Mouse (Mus musculus): ENCODE measurements around the gene Ptprf. TPM values are rescaled to one million over a fixed set of nuclear protein-coding genes. Genes with fewer than 3 reads are reported as not detected.
A peak's percentile ranks its signal among the peaks of the same experiment; 100 is the strongest.

Ptprf gene
- polyA plus RNA-seq, 2 experiments: 71.9 to 85.0 TPM

DNA sequence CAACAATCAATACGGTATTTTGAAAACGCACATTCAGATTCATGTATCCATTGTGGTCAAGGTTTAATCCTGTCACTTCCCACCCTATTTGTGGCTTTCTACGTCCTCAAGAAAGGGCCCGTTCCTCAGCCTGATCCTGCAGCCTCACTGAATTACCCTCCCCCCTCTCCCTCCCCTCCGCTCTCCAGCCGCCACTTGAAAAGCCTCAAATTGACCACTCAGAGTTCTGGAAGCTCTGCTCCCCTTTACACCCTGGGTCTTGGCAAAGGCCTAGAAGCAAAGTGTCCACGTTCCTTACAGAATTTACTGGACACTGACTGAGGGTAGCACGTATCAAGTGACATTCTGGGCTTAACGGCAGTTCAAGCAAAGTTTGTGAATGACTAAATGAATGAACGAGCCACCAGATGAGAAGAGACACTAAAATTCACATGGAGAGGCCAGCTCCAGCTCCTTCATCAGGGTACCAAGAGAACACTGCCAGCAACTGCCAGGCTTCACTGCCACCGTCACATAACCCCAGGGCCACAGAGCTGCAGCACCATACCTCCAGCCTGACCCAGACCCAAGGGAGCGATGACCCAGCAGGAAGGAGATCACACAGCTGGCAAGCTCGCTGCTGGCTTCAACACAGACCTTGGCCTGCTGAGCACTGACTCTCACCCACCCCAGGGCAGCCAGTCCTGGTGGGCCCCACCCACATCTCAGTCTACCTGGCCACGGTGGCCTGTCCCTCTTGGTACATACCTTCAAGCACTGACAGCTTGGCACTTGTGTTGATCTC is 22.6 kb downstream of the Ptprf start:
- H3K36me3 ChIP-seq (ENCODE audit: control insufficient read depth, insufficient read depth, low read length): peaks cover 76% of the 10 kb centered on the region
- DNase-seq (ENCODE audit: low spot score): no peak
- WGBS: 77% methylated on average over 14 of the region's 14 CpGs
- H3K4me1 ChIP-seq (ENCODE audit: control insufficient read depth, insufficient read depth, low read length): peaks cover 12% of the 10 kb centered on the region
- no peak for TF ChIP-seq POLR2A (IDR thresholded peaks at IDR 0.05; ENCODE audit: borderline replicate concordance, extremely low read depth, insufficient read depth, insufficient read length)
- no peak for ATAC-seq (ENCODE audit: low FRiP score, low read depth)
- H3K27ac ChIP-seq (replicated peaks; ENCODE audit: low read depth, low read length): no peak overlapping the region
- H3K4me2 ChIP-seq (replicated peaks; ENCODE audit: low read depth, low read length, severe bottlenecking): no peak overlapping the region
- no peaks in the 10 kb centered on the region for H3K27me3 ChIP-seq (ENCODE audit: control insufficient read depth, insufficient read depth, low read length)
- no peak overlapping the region for H3K4me3 ChIP-seq (replicated peaks; ENCODE audit: low read length)
- no peaks in the 10 kb centered on the region for H3K9me3 ChIP-seq (ENCODE audit: control insufficient read depth, low read length)
- H3K9ac ChIP-seq (ENCODE audit: low read depth, low read length, severe bottlenecking): no peak overlapping the region

DNA sequence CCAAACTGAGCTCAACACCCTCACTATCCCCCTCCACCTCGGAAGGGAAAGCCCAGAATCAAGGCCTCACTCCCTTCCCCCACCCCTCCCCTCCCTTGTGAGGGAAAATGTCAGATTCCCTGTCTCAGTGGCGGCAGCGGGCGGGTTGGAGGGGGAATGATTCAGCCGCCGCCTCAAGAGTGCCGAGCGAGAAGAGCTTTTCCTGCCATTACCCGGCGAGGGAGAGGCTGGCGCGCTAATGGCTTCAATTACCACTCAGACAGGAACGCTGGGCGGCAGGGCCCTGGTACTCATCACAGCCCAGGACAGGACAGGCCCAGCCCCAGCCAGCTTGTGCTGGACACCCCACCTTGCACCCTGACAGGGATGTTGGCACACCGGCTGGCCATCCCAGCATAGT is 25.6 kb downstream of the Ptprf start:
- no peak overlapping the region; the same call in 1 of the 2 replicates for H3K27ac ChIP-seq (replicated peaks; ENCODE audit: low read depth, low read length)
- H3K27me3 ChIP-seq (ENCODE audit: control insufficient read depth, insufficient read depth, low read length): no peaks in the 10 kb centered on the region
- no peak overlapping the region for H3K9ac ChIP-seq (ENCODE audit: low read depth, low read length, severe bottlenecking)
- no peak for TF ChIP-seq POLR2A (IDR thresholded peaks at IDR 0.05; ENCODE audit: borderline replicate concordance, extremely low read depth, insufficient read depth, insufficient read length)
- H3K4me2 ChIP-seq (replicated peaks; ENCODE audit: low read depth, low read length, severe bottlenecking): no peak overlapping the region
- DNase-seq (ENCODE audit: low spot score) (no peak), ATAC-seq (ENCODE audit: low FRiP score, low read depth) (no peak)
- WGBS: 17% methylated on average over 14 of the region's 15 CpGs
- H3K9me3 ChIP-seq (ENCODE audit: control insufficient read depth, low read length): no peaks in the 10 kb centered on the region
- peaks cover 37% of the 10 kb centered on the region for H3K4me1 ChIP-seq (ENCODE audit: control insufficient read depth, insufficient read depth, low read length)
- H3K36me3 ChIP-seq (ENCODE audit: control insufficient read depth, insufficient read depth, low read length): peaks cover 61% of the 10 kb centered on the region
- no peak overlapping the region for H3K4me3 ChIP-seq (replicated peaks; ENCODE audit: low read length)

DNA sequence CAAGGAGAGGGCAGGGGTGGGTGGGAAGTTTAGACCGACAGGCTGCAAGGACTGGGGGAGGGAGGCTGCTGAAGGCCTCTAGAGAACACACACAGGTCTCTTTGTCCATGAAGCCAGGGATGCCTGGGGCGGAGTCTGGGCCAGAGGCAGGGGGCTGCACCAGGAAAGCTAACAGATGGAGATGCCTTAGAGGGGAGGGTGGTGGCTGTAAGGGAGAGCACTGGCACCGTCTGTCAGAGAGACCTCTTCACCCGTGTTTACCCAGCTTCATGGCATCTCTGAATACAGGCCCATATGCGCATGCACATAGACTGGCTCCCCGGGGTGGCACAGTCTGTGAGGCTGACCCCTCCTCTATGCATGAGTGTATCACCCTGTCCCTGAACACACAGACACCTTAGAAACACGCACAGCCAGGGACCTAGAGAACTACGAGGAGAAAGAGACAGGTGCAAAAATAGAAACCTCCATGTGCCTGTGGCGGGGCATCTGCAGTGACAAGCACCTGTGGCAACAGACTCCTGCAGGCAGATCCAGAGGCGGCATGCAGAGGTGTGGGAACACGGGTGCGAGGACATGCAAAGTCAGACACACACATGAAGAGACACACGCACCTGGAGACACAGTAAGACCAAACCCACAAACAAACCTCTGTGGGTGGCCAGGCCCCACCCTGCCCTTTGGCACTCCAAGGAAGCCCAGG is 29.3 kb downstream of the Ptprf start:
- Histone ChIP-seq H3K9me3 (ENCODE audit: control insufficient read depth, low read length) (no peaks in the 10 kb centered on the region), H3K9ac (ENCODE audit: low read depth, low read length, severe bottlenecking) (no peak overlapping the region), H3K36me3 (ENCODE audit: control insufficient read depth, insufficient read depth, low read length) (peaks cover 31% of the 10 kb centered on the region), H3K4me2 (replicated peaks; ENCODE audit: low read depth, low read length, severe bottlenecking) (peak overlapping the region; percentile 91; the same call in 1 of the 2 replicates), H3K4me3 (replicated peaks; ENCODE audit: low read length) (no peak overlapping the region), H3K4me1 (ENCODE audit: control insufficient read depth, insufficient read depth, low read length) (peaks cover 36% of the 10 kb centered on the region), H3K27me3 (ENCODE audit: control insufficient read depth, insufficient read depth, low read length) (no peaks in the 10 kb centered on the region), H3K27ac (replicated peaks; ENCODE audit: low read depth, low read length) (0 out of 2 replicates have a peak overlapping the region, but pooled peaks have one; percentile 43)
- WGBS: 54% methylated on average over 13 of the region's 13 CpGs
- no peak for TF ChIP-seq POLR2A (IDR thresholded peaks at IDR 0.05; ENCODE audit: borderline replicate concordance, extremely low read depth, insufficient read depth, insufficient read length)
- DNase-seq (ENCODE audit: low spot score): no peak
- ATAC-seq (ENCODE audit: low FRiP score, low read depth): no peak

DNA sequence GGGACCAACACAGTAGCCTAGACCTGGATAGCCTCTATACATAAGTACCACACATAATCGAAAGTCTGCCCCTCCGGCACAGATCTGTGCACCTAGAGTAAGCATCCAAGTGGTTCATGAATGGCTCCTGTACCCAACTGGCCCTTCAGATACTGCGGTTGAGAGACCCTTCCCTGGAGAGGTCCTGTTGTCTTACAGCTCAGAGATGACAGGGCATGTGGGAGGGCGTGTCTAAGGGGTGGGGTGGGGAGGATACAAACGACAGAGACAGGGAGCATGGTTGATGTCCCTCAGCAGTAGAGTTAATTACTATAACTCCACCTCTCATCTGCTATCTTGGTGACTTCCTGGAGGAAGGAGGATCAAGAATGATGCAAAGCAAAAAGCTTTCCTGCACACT is 29.9 kb downstream of the Ptprf start:
- peak overlapping the region; percentile 44 for H3K4me3 ChIP-seq (replicated peaks; ENCODE audit: low read length)
- DNase-seq (ENCODE audit: low spot score): no peak
- peak overlapping the region; percentile 91 for H3K4me2 ChIP-seq (replicated peaks; ENCODE audit: low read depth, low read length, severe bottlenecking)
- no peaks in the 10 kb centered on the region for H3K9me3 ChIP-seq (ENCODE audit: control insufficient read depth, low read length)
- no peak for TF ChIP-seq POLR2A (IDR thresholded peaks at IDR 0.05; ENCODE audit: borderline replicate concordance, extremely low read depth, insufficient read depth, insufficient read length)
- H3K9ac ChIP-seq (ENCODE audit: low read depth, low read length, severe bottlenecking): peak overlapping the region; percentile 55
- H3K27me3 ChIP-seq (ENCODE audit: control insufficient read depth, insufficient read depth, low read length): no peaks in the 10 kb centered on the region
- WGBS: 32% methylated on average over 5 of the region's 5 CpGs
- H3K36me3 ChIP-seq (ENCODE audit: control insufficient read depth, insufficient read depth, low read length): peaks cover 34% of the 10 kb centered on the region
- no peak; the same call in 1 of the 2 replicates for ATAC-seq (ENCODE audit: low FRiP score, low read depth)
- H3K4me1 ChIP-seq (ENCODE audit: control insufficient read depth, insufficient read depth, low read length): peaks cover 36% of the 10 kb centered on the region
- H3K27ac ChIP-seq (replicated peaks; ENCODE audit: low read depth, low read length): peak overlapping the region; percentile 21

DNA sequence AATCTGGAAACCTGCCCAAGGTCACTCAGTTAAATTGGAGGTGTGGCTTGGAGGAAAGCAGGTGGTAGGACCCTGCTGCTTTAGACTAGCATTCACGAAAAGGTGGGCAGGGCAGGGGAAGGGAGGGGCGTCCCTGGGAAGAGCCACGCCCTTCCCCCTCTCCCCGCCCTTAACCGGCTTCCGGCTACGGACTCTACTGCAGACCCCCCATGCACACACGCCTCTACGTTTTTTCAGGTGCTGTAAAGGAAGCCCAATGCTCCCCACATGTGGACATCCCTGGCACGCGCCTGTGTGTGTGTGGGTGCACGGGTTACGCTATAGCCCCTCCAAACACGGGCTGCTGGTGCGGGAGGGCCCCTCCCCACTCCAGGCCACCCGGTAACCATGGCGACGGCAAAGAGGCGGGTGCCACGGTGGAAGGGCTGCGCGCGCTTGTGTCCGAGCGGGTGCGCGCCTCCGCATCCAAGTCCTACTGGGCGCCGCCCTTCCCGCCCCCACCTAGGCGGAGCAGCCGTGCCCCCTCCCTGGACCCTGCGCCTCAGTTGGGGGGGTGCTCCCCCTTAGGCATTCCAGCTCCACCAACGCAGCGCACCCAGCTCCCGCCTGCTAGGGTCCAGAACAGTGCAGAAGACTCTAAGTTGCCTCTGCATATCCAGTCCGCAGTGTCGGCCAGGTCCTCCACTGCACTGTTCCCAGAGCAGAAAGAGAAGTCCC is 30.5 kb downstream of the Ptprf start:
- peak overlapping the region; percentile 55 for H3K9ac ChIP-seq (ENCODE audit: low read depth, low read length, severe bottlenecking)
- H3K4me2 ChIP-seq (replicated peaks; ENCODE audit: low read depth, low read length, severe bottlenecking): peak overlapping the region; percentile 91
- under 1% methylated on average over 28 of the region's 39 CpGs for WGBS
- peak; percentile 55 for DNase-seq (ENCODE audit: low spot score)
- ATAC-seq (ENCODE audit: low FRiP score, low read depth): peak; percentile 79
- peaks cover 31% of the 10 kb centered on the region for H3K4me1 ChIP-seq (ENCODE audit: control insufficient read depth, insufficient read depth, low read length)
- no peaks in the 10 kb centered on the region for H3K9me3 ChIP-seq (ENCODE audit: control insufficient read depth, low read length)
- H3K27me3 ChIP-seq (ENCODE audit: control insufficient read depth, insufficient read depth, low read length): no peaks in the 10 kb centered on the region
- H3K36me3 ChIP-seq (ENCODE audit: control insufficient read depth, insufficient read depth, low read length): peaks cover 37% of the 10 kb centered on the region
- peak overlapping the region; percentile 44 for H3K4me3 ChIP-seq (replicated peaks; ENCODE audit: low read length)
- no peak for TF ChIP-seq POLR2A (IDR thresholded peaks at IDR 0.05; ENCODE audit: borderline replicate concordance, extremely low read depth, insufficient read depth, insufficient read length)
- H3K27ac ChIP-seq (replicated peaks; ENCODE audit: low read depth, low read length): peak overlapping the region; percentile 21; the same call in 1 of the 2 replicates
